Mouse (Mus musculus): ENCODE data around the gene Rpap2. TPM values are rescaled to one million over a fixed set of nuclear protein-coding genes. Genes with fewer than 3 reads are reported as not detected.

Gene Rpap2
- total RNA-seq, 2 experiments from 2014 or later: 19.8 to 24.5 TPM

- ATAC-seq (replicated peaks; ENCODE audit: poor library complexity): peak; percentile 36; the same call in 1 of the 2 replicates
Measured at GRCm38 (mm10) chr5:107684380-107684779, 87.2 kb downstream of the Rpap2 start.

DNA sequence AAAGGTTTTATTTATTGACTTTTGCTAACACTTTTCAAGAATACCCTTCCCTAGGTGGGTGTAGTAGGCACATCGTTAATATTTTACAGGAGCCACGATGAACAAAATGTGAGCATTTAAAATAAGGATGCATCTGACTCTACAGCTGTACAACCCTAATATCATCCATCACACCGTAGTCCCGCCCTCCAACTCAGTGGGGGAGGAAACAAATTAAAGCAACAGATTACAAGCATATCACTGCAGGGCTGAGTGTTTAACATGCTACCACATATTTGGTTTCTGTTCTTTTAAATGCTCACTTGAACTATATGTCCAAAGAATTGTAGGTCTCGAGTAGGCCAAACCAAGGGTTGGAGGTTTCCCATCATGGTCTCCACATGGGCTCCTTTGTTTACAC, 90.0 kb downstream of the Rpap2 start:
- no peak for ATAC-seq (replicated peaks; ENCODE audit: poor library complexity)

- peak; percentile 94 for ATAC-seq (replicated peaks; ENCODE audit: poor library complexity)
Measured at GRCm38 (mm10) chr5:107687592-107688498, 90.7 kb downstream of the Rpap2 start.

DNA sequence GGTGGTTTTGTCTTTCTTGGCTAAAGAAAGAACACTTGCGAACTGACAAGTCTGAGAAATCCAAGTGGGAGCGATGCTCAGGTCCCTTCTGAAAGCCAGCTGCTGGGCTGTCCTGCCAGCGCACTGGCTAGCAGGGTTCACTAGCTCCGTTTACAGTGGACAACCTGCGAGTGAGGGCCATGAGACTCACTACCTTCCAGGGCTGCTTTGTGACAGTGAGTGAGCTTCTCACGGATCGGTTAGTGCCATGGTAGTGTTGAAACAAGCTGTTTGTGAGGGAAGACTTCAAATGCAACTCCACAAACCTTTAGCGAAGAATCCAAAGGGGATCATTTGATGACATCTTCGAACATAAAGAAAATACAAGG, 91.3 kb downstream of the Rpap2 start:
- ATAC-seq (replicated peaks; ENCODE audit: poor library complexity): peak; percentile 10; the same call in 1 of the 2 replicates

- no peak for ATAC-seq (replicated peaks; ENCODE audit: poor library complexity)
Measured at GRCm38 (mm10) chr5:107695019-107695418, 97.8 kb downstream of the Rpap2 start.

GRCm38 (mm10) chr5:107698888-107699287, 101.7 kb downstream of the Rpap2 start:
- ATAC-seq (replicated peaks; ENCODE audit: poor library complexity): peak; percentile 90

DNA sequence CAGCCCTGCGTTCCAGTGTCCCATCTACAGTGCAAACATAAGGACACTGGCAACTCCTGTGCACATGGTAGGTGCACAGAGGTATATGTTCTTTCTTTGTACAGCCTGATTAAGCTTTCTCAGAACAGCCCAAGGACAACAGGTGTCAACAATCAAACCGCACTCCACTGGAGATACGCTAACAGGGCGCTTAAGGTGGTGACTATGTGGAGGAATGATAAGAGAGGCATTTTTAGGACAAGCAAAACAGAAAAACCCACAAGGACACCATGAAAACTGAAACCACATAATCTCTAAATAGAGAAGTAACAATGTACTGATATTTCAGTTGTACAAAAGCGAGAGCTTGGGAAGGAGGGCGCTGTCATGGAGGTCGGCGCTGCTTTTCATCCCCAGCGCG, 103.7 kb downstream of the Rpap2 start:
- peak; percentile 30 for ATAC-seq (replicated peaks; ENCODE audit: poor library complexity)

DNA sequence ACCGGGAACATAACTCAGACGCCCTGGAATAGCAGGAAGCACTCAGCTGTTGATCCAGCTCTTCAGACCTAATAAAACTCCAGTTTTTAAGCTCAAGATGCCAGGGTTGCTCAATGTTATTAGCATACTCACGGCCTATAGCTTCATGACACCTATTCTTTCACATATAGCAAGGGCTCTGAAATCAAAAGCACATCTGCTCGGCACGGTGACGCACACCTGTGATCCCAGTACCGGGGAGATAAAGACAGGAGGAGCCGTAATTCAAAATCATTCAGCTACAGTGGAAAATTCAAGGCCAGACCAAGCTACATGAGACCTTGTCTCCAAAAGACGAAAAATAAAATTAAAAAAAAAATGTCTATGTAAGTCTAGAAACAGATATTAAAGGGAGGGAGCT, 104.5 kb downstream of the Rpap2 start:
- ATAC-seq (replicated peaks; ENCODE audit: poor library complexity): no peak

- ATAC-seq (replicated peaks; ENCODE audit: poor library complexity): no peak
Measured at GRCm38 (mm10) chr5:107703207-107703763, 106.1 kb downstream of the Rpap2 start.

DNA sequence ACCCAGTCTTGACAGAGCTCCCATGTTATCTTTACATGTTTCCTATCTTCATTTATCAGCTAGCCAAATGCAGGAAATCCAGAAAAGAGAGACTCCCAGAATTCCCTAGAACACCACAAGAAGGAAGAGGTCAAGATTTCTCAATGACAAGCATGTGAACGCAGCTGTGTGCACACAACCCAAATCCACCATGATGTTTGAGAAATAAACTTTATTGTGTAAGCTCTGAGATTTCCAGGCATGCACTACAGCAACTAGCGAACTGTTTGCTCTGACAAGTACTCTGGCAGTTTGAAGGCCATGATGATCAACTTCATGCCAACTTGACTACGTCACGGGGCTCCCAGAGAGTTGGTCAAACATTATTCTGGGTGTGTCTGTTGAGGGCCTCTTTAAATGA, 108.6 kb downstream of the Rpap2 start:
- ATAC-seq (replicated peaks; ENCODE audit: poor library complexity): peak; percentile 56

GRCm38 (mm10) chr5:107706262-107706661, 109.1 kb downstream of the Rpap2 start:
- peak; percentile 42 for ATAC-seq (replicated peaks; ENCODE audit: poor library complexity)

GRCm38 (mm10) chr5:107708124-107708797, 111.1 kb downstream of the Rpap2 start:
- peak; percentile 66 for ATAC-seq (replicated peaks; ENCODE audit: poor library complexity)

Other genes starting within 250 kb of the Rpap2 start
- not detected in 2 replicates for gene Ephx4, start 194.6 kb upstream of the Rpap2 start, total RNA-seq (2015)
- not detected in 2 replicates for gene Ephx4, start 194.6 kb upstream of the Rpap2 start, total RNA-seq (2017)
- not detected in 2 replicates for gene Lpcat2b, start 165.8 kb upstream of the Rpap2 start, total RNA-seq (2015)
- gene Lpcat2b, start 165.8 kb upstream of the Rpap2 start, total RNA-seq (2017): not detected in 2 replicates
- 4.4 and 6.7 TPM in 2 replicates for gene Btbd8, start 159.4 kb upstream of the Rpap2 start, total RNA-seq (2015)
- 5.5 and 6.1 TPM in 2 replicates for gene Btbd8, start 159.4 kb upstream of the Rpap2 start, total RNA-seq (2017)
- gene Gm42669, start 89.8 kb upstream of the Rpap2 start, total RNA-seq (2015): 0.15 TPM in 1 of 2 replicates, not detected in the other
- gene Gm42669, start 89.8 kb upstream of the Rpap2 start, total RNA-seq (2017): 0.07 and 0.62 TPM in 2 replicates
- gene 1700028K03Rik, start 62.7 kb upstream of the Rpap2 start, total RNA-seq (2015): 0.02 TPM in 1 of 2 replicates, not detected in the other
- gene 1700028K03Rik, start 62.7 kb upstream of the Rpap2 start, total RNA-seq (2017): not detected in 2 replicates
- gene Glmn, start 515 bp downstream of the Rpap2 start, total RNA-seq (2015): 18.8 and 25.8 TPM in 2 replicates
- 11.4 and 13.9 TPM in 2 replicates for gene Glmn, start 515 bp downstream of the Rpap2 start, total RNA-seq (2017)
- gene Gfi1, start 128.7 kb downstream of the Rpap2 start, total RNA-seq (2015): 45.2 and 47.9 TPM in 2 replicates
- gene Gfi1, start 128.7 kb downstream of the Rpap2 start, total RNA-seq (2017): 57.9 and 61.6 TPM in 2 replicates
- not detected in 2 replicates for gene Ube2d2b, start 232.7 kb downstream of the Rpap2 start, total RNA-seq (2015)
- gene Ube2d2b, start 232.7 kb downstream of the Rpap2 start, total RNA-seq (2017): not detected in 2 replicates